Mouse (Mus musculus) G1E (cell line): ENCODE results near the gene Kcnk1.

Source experiments
- CTCF ChIP-seq: IDR thresholded peaks from 2 replicates; pipeline ENCODE4 v1.5.1; 2012; ENCODE audit warnings: low read depth, low read length, inconsistent platforms, mixed read lengths
- GATA1 ChIP-seq: IDR thresholded peaks from 2 replicates; pipeline ENCODE4 v1.6.1; 2012; ENCODE audit warnings: borderline replicate concordance, low read length, inconsistent platforms, mixed read lengths
- GATA2 ChIP-seq: IDR thresholded peaks from 2 replicates; pipeline ENCODE4 v1.6.1; 2012; ENCODE audit warnings: low read depth, low read length, inconsistent platforms, borderline replicate concordance
- POLR2AphosphoS5 ChIP-seq: IDR thresholded peaks from 2 replicates; pipeline ENCODE4 v1.6.1; 2012; ENCODE audit warnings: low read depth, low read length, inconsistent platforms; ENCODE audit not compliant: insufficient replicate concordance
- TAL1 ChIP-seq: conservative IDR thresholded peaks from 2 replicates; pipeline ENCODE4 v1.6.1; 2012; ENCODE audit warnings: low read depth, low read length, inconsistent platforms, mixed read lengths

DNA sequence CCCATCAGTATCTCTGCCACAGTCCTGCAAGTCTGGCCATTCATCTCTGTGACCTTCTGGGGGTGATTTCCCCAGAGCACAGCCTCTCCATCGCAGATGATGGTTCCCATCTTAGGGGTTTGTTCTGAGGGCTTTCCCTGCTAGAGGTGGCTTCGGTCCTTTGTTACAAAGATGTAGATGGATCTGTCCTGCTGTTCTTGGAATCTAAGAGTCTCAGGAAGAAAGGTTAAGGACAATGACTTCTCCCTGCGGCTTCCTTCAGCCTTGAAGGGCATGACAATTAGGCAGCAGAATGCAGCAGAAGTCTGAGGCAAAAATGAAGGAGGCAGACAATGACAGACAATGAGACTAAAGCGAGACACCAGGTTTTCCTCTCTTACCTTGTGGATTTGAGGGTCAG is 63.9 kb downstream of the Kcnk1 start:
- TF ChIP-seq CTCF, result no peak
- TF ChIP-seq GATA2, result no peak
- TF ChIP-seq GATA1, result no peak
- TF ChIP-seq TAL1, result no peak
- no peak for TF ChIP-seq POLR2AphosphoS5
